Mouse (Mus musculus) hindbrain, embryonic 13.5 days (tissue): Measurements from ENCODE around the gene Mgrn1. TPM values are rescaled to one million over a fixed set of nuclear protein-coding genes. Genes with fewer than 3 reads are reported as not detected.
A peak's percentile ranks its signal among the peaks of the same experiment; 100 is the strongest.

ENCODE experiments used
- ATAC-seq: fragments of 200-750 bp; cut with Nextera tagmentation; 2 replicates; pipeline ENCODE4 v1.8.0; 2017; ENCODE audit warnings: moderate TSS enrichment; ENCODE audit not compliant: low FRiP score
- H3K27ac ChIP-seq: fragments of 300-500 bp; sonication (generic); 2 replicates; pipeline ENCODE4 v1.5.1; 2015; ENCODE audit warnings: inconsistent platforms, mild to moderate bottlenecking, moderate library complexity
- H3K27me3 ChIP-seq: fragments of 300-500 bp; sonication (generic); 2 replicates; pipeline ENCODE4 v1.6.1; 2015; ENCODE audit warnings: mild to moderate bottlenecking, inconsistent platforms
- H3K36me3 ChIP-seq: fragments of 300-500 bp; sonication (generic); 2 replicates; pipeline ENCODE4 v1.6.1; 2015; ENCODE audit warnings: mild to moderate bottlenecking, inconsistent platforms
- H3K4me1 ChIP-seq: fragments of 300-500 bp; sonication (generic); replicated peaks from 2 replicates; pipeline ENCODE4 v1.6.1; 2015; ENCODE audit warnings: inconsistent platforms
- H3K4me2 ChIP-seq: fragments of 300-500 bp; sonication (generic); 2 replicates; pipeline ENCODE4 v1.6.1; 2015; ENCODE audit warnings: inconsistent platforms, mild to moderate bottlenecking, moderate library complexity
- H3K4me3 ChIP-seq: fragments of 300-500 bp; sonication (generic); 2 replicates; pipeline ENCODE4 v1.5.1; 2015; ENCODE audit warnings: mild to moderate bottlenecking, inconsistent platforms
- H3K9ac ChIP-seq: fragments of 300-500 bp; sonication (generic); 2 replicates; pipeline ENCODE4 v1.6.1; 2015; ENCODE audit warnings: mild to moderate bottlenecking, inconsistent platforms
- H3K9me3 ChIP-seq: fragments of 300-500 bp; sonication (generic); 2 replicates; pipeline ENCODE4 v1.6.1; 2016; ENCODE audit warnings: inconsistent platforms
- WGBS: fragments of 180-500 bp; shearing (Covaris S2); methylation state at CpG from one replicate; pipeline ENCODE4 v1.1.7; 2015; 5-methylcytosine and 5-hydroxymethylcytosine counted together
- polyA plus RNA-seq: library from polyadenylated mRNA; unstranded; fragments of >200 nt; fragmentation: Nextera tagmentation; extraction: Ambion mirVana; gene quantifications from 2 replicates; pipeline ENCODE4 v1.2.1, GENCODE M21; 2015

The Mgrn1 gene
- polyA plus RNA-seq, 1 experiment from 2014 or later, result 107 TPM

- no peak for ATAC-seq
- Histone ChIP-seq H3K4me3 (no peak overlapping the region), H3K9ac (no peak overlapping the region), H3K27ac (no peak overlapping the region), H3K9me3 (no peaks in the 10 kb centered on the region), H3K27me3 (no peaks in the 10 kb centered on the region), H3K36me3 (peaks cover 2% of the 10 kb centered on the region; the same call in 1 of the 2 replicates), H3K4me2 (no peak overlapping the region), H3K4me1 (peaks cover 9% of the 10 kb centered on the region)
- WGBS, result 73% methylated on average over 2 of the region's 2 CpGs
Observed at GRCm38 (mm10) chr16:4902390-4902789, 16.3 kb downstream of the Mgrn1 start.

DNA sequence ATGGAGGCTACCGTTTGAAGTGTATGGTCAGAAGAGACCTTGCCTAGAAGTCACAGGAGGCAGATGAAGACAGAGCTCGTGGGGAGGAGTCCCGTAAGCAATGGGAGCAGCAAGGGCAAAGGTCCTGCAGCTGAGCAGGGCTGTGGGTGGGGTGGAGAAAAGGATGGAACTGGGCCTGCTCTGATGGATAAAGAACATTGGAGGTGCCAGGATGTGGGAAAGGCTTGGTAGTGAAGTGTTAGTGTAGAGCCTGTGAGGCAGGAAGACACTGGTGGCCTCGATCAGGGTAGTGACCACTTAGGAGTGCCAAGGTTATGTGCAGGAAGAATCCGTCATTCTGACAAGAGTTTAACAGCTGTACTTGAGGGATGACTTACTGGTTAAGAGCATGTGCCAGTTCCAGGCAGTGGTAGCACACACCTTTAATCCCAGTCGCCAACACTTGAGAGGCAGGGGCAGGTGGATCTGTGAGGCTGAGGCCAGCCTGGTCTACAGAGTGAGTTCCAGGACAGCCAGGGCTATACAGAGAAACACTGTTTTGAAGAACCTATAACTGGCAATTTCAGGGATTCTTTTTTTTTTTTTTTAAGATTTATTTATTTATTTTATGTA lies 17.5 kb downstream of the Mgrn1 start:
- WGBS, result 79% methylated on average over 6 of the region's 6 CpGs
- no peak for ATAC-seq
- Histone ChIP-seq H3K4me1 (peaks cover 10% of the 10 kb centered on the region), H3K27ac (no peak overlapping the region), H3K36me3 (peaks cover 8% of the 10 kb centered on the region; the same call in 1 of the 2 replicates), H3K4me3 (no peak overlapping the region), H3K27me3 (no peaks in the 10 kb centered on the region), H3K4me2 (no peak overlapping the region), H3K9ac (no peak overlapping the region), H3K9me3 (no peaks in the 10 kb centered on the region)

GRCm38 (mm10) chr16:4904878-4905277 lies 18.8 kb downstream of the Mgrn1 start:
- Histone ChIP-seq H3K9ac (no peak overlapping the region), H3K4me3 (no peak overlapping the region), H3K9me3 (no peaks in the 10 kb centered on the region), H3K36me3 (peaks cover 20% of the 10 kb centered on the region), H3K4me2 (no peak overlapping the region), H3K27me3 (no peaks in the 10 kb centered on the region), H3K4me1 (peaks cover 10% of the 10 kb centered on the region), H3K27ac (no peak overlapping the region)
- WGBS, result 93% methylated on average over 3 of the region's 3 CpGs
- ATAC-seq, result no peak

GRCm38 (mm10) chr16:4905591-4905990 lies 19.5 kb downstream of the Mgrn1 start:
- no peak overlapping the region for H3K27ac ChIP-seq
- ATAC-seq, result no peak
- no peak overlapping the region for H3K4me3 ChIP-seq
- H3K27me3 ChIP-seq, result no peaks in the 10 kb centered on the region
- H3K9me3 ChIP-seq, result no peaks in the 10 kb centered on the region
- H3K36me3 ChIP-seq, result peaks cover 27% of the 10 kb centered on the region
- H3K4me1 ChIP-seq, result peaks cover 10% of the 10 kb centered on the region
- no peak overlapping the region for H3K9ac ChIP-seq
- 86% methylated on average over 1 of the region's 1 CpGs for WGBS
- H3K4me2 ChIP-seq, result no peak overlapping the region

- no peak overlapping the region for H3K9ac ChIP-seq
- no peaks in the 10 kb centered on the region for H3K9me3 ChIP-seq
- H3K27me3 ChIP-seq, result no peaks in the 10 kb centered on the region
- H3K4me3 ChIP-seq, result no peak overlapping the region
- H3K4me2 ChIP-seq, result no peak overlapping the region
- no peak overlapping the region for H3K27ac ChIP-seq
- ATAC-seq, result no peak
- H3K4me1 ChIP-seq, result peaks cover 4% of the 10 kb centered on the region; the same call in 1 of the 2 replicates
- peaks cover 37% of the 10 kb centered on the region for H3K36me3 ChIP-seq
Observed at GRCm38 (mm10) chr16:4906559-4906958, 20.5 kb downstream of the Mgrn1 start.

- Histone ChIP-seq H3K9me3 (no peaks in the 10 kb centered on the region), H3K4me3 (no peak overlapping the region), H3K4me2 (no peak overlapping the region), H3K27me3 (no peaks in the 10 kb centered on the region), H3K4me1 (peaks cover 4% of the 10 kb centered on the region; the same call in 1 of the 2 replicates), H3K36me3 (peaks cover 45% of the 10 kb centered on the region), H3K27ac (no peak overlapping the region), H3K9ac (no peak overlapping the region)
- 67% methylated on average over 2 of the region's 2 CpGs for WGBS
- ATAC-seq, result no peak
Observed at GRCm38 (mm10) chr16:4907386-4907785, 21.3 kb downstream of the Mgrn1 start.

DNA sequence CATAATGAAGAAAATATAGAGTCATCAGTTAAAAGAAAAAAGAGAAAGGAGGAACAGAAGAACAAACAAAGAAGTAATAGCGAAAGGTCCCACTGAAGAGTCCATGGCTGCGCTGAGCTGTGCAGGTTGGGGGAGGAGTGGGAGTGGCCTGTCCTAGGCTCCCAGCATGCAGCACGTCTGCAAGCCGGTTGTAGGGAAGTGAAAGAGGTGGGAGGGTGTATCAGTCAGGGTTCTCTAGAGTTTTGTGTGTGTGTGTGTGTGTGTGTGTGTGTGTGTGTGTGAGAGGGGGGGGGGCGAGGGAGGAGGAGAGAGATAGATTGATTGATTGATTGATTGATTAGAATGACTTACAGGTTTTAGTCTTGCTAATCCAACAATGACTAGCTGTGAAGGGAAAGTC lies 21.9 kb downstream of the Mgrn1 start:
- Histone ChIP-seq H3K27me3 (no peaks in the 10 kb centered on the region), H3K4me1 (peaks cover 4% of the 10 kb centered on the region; the same call in 1 of the 2 replicates), H3K9me3 (no peaks in the 10 kb centered on the region), H3K9ac (no peak overlapping the region), H3K4me2 (no peak overlapping the region), H3K36me3 (peaks cover 51% of the 10 kb centered on the region), H3K4me3 (no peak overlapping the region), H3K27ac (no peak overlapping the region)
- WGBS, result 45% methylated on average over 4 of the region's 5 CpGs
- ATAC-seq, result no peak

- H3K36me3 ChIP-seq, result peaks cover 67% of the 10 kb centered on the region
- no peak for ATAC-seq
Observed at GRCm38 (mm10) chr16:4909745-4910144, 23.7 kb downstream of the Mgrn1 start.

GRCm38 (mm10) chr16:4910758-4911157 lies 24.7 kb downstream of the Mgrn1 start:
- no peak overlapping the region for H3K4me2 ChIP-seq
- no peaks in the 10 kb centered on the region for H3K9me3 ChIP-seq
- no peak overlapping the region for H3K9ac ChIP-seq
- 95% methylated on average over 8 of the region's 8 CpGs for WGBS
- H3K36me3 ChIP-seq, result peaks cover 75% of the 10 kb centered on the region
- no peak overlapping the region for H3K27ac ChIP-seq
- H3K4me1 ChIP-seq, result peaks cover 6% of the 10 kb centered on the region; the same call in 1 of the 2 replicates
- no peaks in the 10 kb centered on the region for H3K27me3 ChIP-seq
- no peak overlapping the region for H3K4me3 ChIP-seq
- ATAC-seq, result no peak

More at GRCm38 (mm10) chr16:4909745-4910144, 23.7 kb downstream of the Mgrn1 start:
- no peak overlapping the region for H3K4me2 ChIP-seq
- H3K4me3 ChIP-seq, result no peak overlapping the region
- WGBS, result 98% methylated on average over 2 of the region's 2 CpGs
- no peaks in the 10 kb centered on the region for H3K9me3 ChIP-seq
- H3K27ac ChIP-seq, result no peak overlapping the region
- H3K27me3 ChIP-seq, result no peaks in the 10 kb centered on the region
- peaks cover 6% of the 10 kb centered on the region; the same call in 1 of the 2 replicates for H3K4me1 ChIP-seq
- H3K9ac ChIP-seq, result no peak overlapping the region

- Histone ChIP-seq H3K4me3 (no peak overlapping the region), H3K27ac (0 out of 2 replicates have a peak overlapping the region, but pooled peaks have one; percentile 18), H3K4me1 (peaks cover 6% of the 10 kb centered on the region; the same call in 1 of the 2 replicates), H3K27me3 (no peaks in the 10 kb centered on the region), H3K4me2 (no peak overlapping the region), H3K36me3 (peaks cover 89% of the 10 kb centered on the region), H3K9ac (no peak overlapping the region), H3K9me3 (no peaks in the 10 kb centered on the region)
- 80% methylated on average over 10 of the region's 10 CpGs for WGBS
- ATAC-seq, result no peak
Observed at GRCm38 (mm10) chr16:4912074-4912648, 26.1 kb downstream of the Mgrn1 start.

DNA sequence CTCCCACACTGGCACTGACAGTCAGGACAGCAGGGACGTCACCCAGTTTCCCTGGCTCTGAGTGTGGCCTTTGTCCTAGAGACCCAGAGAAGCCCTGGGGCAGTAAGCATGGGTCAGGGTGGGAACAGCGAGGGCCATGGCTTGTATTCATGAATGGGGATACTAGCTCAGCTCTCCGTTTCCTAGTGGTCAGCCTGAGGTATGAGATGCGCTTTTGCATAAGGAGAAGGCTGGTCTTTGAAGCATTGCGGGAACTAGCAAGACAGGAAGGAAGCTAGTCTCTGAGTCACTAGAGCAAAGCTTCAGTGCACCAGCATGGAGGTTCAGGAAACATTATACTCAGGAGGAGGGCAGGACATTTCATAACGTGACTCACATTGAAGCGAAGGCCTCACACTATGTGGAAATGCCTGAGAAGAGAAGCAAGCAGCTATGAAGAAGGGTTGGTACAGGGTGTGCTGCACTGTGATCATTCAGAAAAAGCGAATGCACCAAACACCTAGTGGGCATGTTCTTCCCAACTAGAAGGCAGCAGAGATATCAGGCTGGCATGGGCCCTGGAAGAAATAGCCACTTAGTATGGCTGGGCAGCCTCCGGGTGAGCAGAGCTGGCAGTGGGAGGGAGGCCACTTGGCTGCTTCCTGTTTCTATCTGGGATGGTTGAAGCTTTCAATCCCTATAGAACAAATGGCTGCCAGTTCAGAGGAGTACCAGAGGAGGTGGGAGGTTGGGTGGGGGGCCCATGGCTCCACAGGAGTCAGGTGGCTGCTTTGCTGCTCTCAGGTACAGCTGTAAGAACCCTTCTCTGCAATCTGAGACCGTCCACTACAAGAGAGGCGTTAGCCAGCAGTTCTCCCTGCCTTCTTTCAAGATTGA lies 27.1 kb downstream of the Mgrn1 start:
- Histone ChIP-seq H3K4me2 (no peak overlapping the region), H3K27ac (peak overlapping the region; percentile 63), H3K9me3 (no peaks in the 10 kb centered on the region), H3K27me3 (no peaks in the 10 kb centered on the region), H3K36me3 (peaks cover 86% of the 10 kb centered on the region), H3K9ac (0 out of 2 replicates have a peak overlapping the region, but pooled peaks have one; percentile 19), H3K4me1 (0 out of 2 replicates have a peak, but pooled peaks cover 2% of the 10 kb centered on the region), H3K4me3 (no peak overlapping the region)
- ATAC-seq, result no peak; the same call in 1 of the 2 replicates
- 75% methylated on average over 11 of the region's 11 CpGs for WGBS
